Mouse (Mus musculus) kidney, adult 2 months (tissue): Measurements from ENCODE around the gene Tanc1.

Experiments
- CTCF ChIP-seq: fragments of 200-500 bp; conservative IDR thresholded peaks from 2 replicates; pipeline ENCODE4 v1.5.1; 2011; ENCODE audit warnings: low read depth, mild to moderate bottlenecking, control low read depth, low read length, moderate library complexity, mixed read lengths; ENCODE audit not compliant: insufficient read depth, insufficient read length
- POLR2A ChIP-seq: fragments of 200-500 bp; IDR thresholded peaks from one replicate; pipeline ENCODE4 v1.6.1; 2011; ENCODE audit warnings: low read depth, low read length, control low read depth

GRCm38 (mm10) chr2:59882742-59883281 is 271.0 kb downstream of the Tanc1 start:
- TF ChIP-seq POLR2A (no peak), CTCF (no peak)
